Mouse (Mus musculus): ENCODE results near the gene Pnmal2. TPM values are rescaled to one million over a fixed set of nuclear protein-coding genes. Genes with fewer than 3 reads are reported as not detected.
A peak's percentile ranks its signal among the peaks of the same experiment; 100 is the strongest.
"Not testable (repeated sequence)": the region's sequence is repeated elsewhere in the genome, so short reads cannot be mapped to it uniquely, and the experiment has no call there.

The Pnmal2 gene
- polyA plus RNA-seq, 1 experiment, result 2.0 TPM

GRCm38 (mm10) chr7:16949908-16950841 is 5.7 kb downstream of the Pnmal2 start:
- 10% methylated on average over 29 of the region's 29 CpGs for WGBS
- TF ChIP-seq POLR2A (IDR thresholded peaks at IDR 0.05; ENCODE audit: borderline replicate concordance, extremely low read depth, low read depth, low read length) (no peak), CTCF (IDR thresholded peaks at IDR 0.05; ENCODE audit: insufficient read depth, low read length) (peak; percentile 87)
- Histone ChIP-seq H3K4me3 (replicated peaks; ENCODE audit: extremely low read depth, low read depth, low read length) (no peak overlapping the region), H3K4me1 (ENCODE audit: control insufficient read depth, insufficient read depth, low read length) (peaks cover 2% of the 10 kb centered on the region; the same call in 1 of the 2 replicates)
- peak; percentile 69 for DNase-seq

GRCm38 (mm10) chr7:16950861-16951635 is 6.6 kb downstream of the Pnmal2 start:
- peak; percentile 54 for DNase-seq
- no peak for TF ChIP-seq POLR2A (IDR thresholded peaks at IDR 0.05; ENCODE audit: borderline replicate concordance, extremely low read depth, low read depth, low read length)
- TF ChIP-seq CTCF (IDR thresholded peaks at IDR 0.05; ENCODE audit: insufficient read depth, low read length), result peak; percentile 84
- WGBS, result 19% methylated on average over 18 of the region's 18 CpGs
- no peak overlapping the region for H3K4me3 ChIP-seq (replicated peaks; ENCODE audit: extremely low read depth, low read depth, low read length)
- peaks cover 2% of the 10 kb centered on the region; the same call in 1 of the 2 replicates for H3K4me1 ChIP-seq (ENCODE audit: control insufficient read depth, insufficient read depth, low read length)

- DNase-seq, result not testable (repeated sequence)
- 61% methylated on average over 2 of the region's 2 CpGs for WGBS
Observed at GRCm38 (mm10) chr7:16953776-16954175, 9.3 kb downstream of the Pnmal2 start.

GRCm38 (mm10) chr7:16955712-16956111 is 11.2 kb downstream of the Pnmal2 start:
- WGBS, result 64% methylated on average over 4 of the region's 4 CpGs
- TF ChIP-seq CTCF (IDR thresholded peaks at IDR 0.05; ENCODE audit: insufficient read depth, low read length) (no peak), POLR2A (IDR thresholded peaks at IDR 0.05; ENCODE audit: borderline replicate concordance, extremely low read depth, low read depth, low read length) (no peak)
- DNase-seq, result no peak
- Histone ChIP-seq H3K4me3 (replicated peaks; ENCODE audit: extremely low read depth, low read depth, low read length) (no peak overlapping the region), H3K4me1 (ENCODE audit: control insufficient read depth, insufficient read depth, low read length) (no peaks in the 10 kb centered on the region)

More at GRCm38 (mm10) chr7:16953776-16954175, 9.3 kb downstream of the Pnmal2 start:
- not testable (repeated sequence) for H3K4me3 ChIP-seq (replicated peaks; ENCODE audit: extremely low read depth, low read depth, low read length); H3K4me1 ChIP-seq (ENCODE audit: control insufficient read depth, insufficient read depth, low read length)

DNA sequence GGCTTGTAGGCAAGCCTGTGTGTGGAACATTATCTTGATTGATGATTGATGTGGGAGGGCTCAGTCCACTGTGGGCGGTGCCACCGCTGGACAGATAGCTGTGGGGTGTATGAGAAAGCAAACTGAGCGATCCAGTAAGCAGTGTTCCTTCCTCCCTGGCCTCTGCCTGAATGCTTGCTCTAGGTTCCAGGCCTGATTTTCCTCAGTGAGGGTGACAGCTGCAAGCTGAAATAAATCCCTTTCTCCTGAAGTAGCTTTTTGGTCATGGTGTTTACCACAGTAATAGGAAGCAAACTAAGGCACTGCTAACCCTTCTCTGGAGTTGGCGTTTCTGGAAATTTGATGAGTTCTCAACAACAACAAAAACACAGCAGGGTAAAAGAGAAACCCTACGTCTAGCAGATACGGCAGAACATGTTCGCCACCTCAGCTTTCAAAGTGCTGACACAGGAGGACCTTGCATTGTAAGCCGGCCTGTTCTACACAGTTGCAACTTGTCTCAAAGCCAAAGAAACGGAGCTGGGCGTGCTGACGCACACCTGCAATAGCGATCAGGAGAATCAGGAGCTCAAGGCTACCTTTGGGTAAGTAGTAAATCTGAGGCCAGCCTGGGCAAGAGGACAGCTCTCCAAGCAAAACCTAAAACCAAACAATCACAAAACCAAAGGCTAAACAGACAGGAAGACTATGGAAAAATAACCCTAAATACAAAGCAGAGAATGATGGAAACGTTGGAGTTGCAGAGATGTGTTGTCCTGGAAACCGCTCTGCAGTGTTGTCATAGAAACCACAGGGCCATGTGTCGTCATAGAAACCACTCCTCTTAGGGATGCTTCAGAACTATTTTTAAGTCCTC is 12.2 kb downstream of the Pnmal2 start:
- WGBS, result 73% methylated on average over 15 of the region's 15 CpGs
- TF ChIP-seq CTCF (IDR thresholded peaks at IDR 0.05; ENCODE audit: insufficient read depth, low read length) (no peak), POLR2A (IDR thresholded peaks at IDR 0.05; ENCODE audit: borderline replicate concordance, extremely low read depth, low read depth, low read length) (no peak)
- no peak for DNase-seq
- Histone ChIP-seq H3K4me1 (ENCODE audit: control insufficient read depth, insufficient read depth, low read length) (no peaks in the 10 kb centered on the region), H3K4me3 (replicated peaks; ENCODE audit: extremely low read depth, low read depth, low read length) (no peak overlapping the region)

- DNase-seq, result no peak
- TF ChIP-seq POLR2A (IDR thresholded peaks at IDR 0.05; ENCODE audit: borderline replicate concordance, extremely low read depth, low read depth, low read length) (no peak), CTCF (IDR thresholded peaks at IDR 0.05; ENCODE audit: insufficient read depth, low read length) (no peak)
- H3K4me3 ChIP-seq (replicated peaks; ENCODE audit: extremely low read depth, low read depth, low read length), result no peak within 1 kb of the TSS
- H3K4me1 ChIP-seq (ENCODE audit: control insufficient read depth, insufficient read depth, low read length), result no peaks in the 10 kb centered on the region
- WGBS, result 29% methylated on average over 17 of the region's 17 CpGs
Observed at GRCm38 (mm10) chr7:16959539-16960187, 15.2 kb downstream of the Pnmal2 start, which contains the start of gene Pnmal1. Gene Pnmal1, plus strand, starts transcription at chr7:16959679.

GRCm38 (mm10) chr7:16961678-16962077 is 17.2 kb downstream of the Pnmal2 start:
- Histone ChIP-seq H3K4me1 (ENCODE audit: control insufficient read depth, insufficient read depth, low read length) (no peaks in the 10 kb centered on the region), H3K4me3 (replicated peaks; ENCODE audit: extremely low read depth, low read depth, low read length) (no peak overlapping the region)
- WGBS, result 73% methylated on average over 5 of the region's 5 CpGs
- DNase-seq, result no peak
- TF ChIP-seq CTCF (IDR thresholded peaks at IDR 0.05; ENCODE audit: insufficient read depth, low read length), result no peak
- TF ChIP-seq POLR2A (IDR thresholded peaks at IDR 0.05; ENCODE audit: borderline replicate concordance, extremely low read depth, low read depth, low read length), result no peak

DNA sequence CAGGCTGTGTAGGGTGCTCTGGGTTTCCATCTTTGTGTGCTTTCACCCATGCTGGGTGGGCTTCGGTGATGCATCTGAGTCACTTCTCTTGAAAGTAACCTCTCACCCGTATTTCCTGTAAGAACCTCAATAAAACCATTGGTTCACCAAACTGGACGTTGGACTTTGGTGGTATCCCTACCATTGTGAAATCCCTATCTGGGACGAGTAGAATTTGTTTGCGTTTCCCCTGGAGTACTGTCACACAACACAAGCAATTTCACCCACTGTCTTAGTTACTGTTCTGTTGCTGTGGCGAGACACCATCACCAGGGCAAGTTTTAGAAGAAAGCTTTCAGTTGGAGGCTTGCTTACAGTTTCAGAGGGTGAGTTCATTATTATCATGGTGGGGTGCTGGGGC is 23.9 kb downstream of the Pnmal2 start:
- no peaks in the 10 kb centered on the region for H3K4me1 ChIP-seq (ENCODE audit: control insufficient read depth, insufficient read depth, low read length)
- TF ChIP-seq POLR2A (IDR thresholded peaks at IDR 0.05; ENCODE audit: borderline replicate concordance, extremely low read depth, low read depth, low read length), result no peak
- TF ChIP-seq CTCF (IDR thresholded peaks at IDR 0.05; ENCODE audit: insufficient read depth, low read length), result no peak
- no peak for DNase-seq
- H3K4me3 ChIP-seq (replicated peaks; ENCODE audit: extremely low read depth, low read depth, low read length), result no peak overlapping the region
- 84% methylated on average over 6 of the region's 6 CpGs for WGBS

Data from lung, adult 2 months (tissue).